Mouse (Mus musculus) cerebellum, adult 8-10 months (tissue): ENCODE results near the gene Epha1.

Experiments used
- DNase-seq: peaks from one replicate; pipeline ENCODE4 v3.0.0; 2022

Gene Epha1

GRCm38 (mm10) chr6:42373669-42374430 lies 782 bp upstream of the Epha1 start:
- no peak for DNase-seq

DNA sequence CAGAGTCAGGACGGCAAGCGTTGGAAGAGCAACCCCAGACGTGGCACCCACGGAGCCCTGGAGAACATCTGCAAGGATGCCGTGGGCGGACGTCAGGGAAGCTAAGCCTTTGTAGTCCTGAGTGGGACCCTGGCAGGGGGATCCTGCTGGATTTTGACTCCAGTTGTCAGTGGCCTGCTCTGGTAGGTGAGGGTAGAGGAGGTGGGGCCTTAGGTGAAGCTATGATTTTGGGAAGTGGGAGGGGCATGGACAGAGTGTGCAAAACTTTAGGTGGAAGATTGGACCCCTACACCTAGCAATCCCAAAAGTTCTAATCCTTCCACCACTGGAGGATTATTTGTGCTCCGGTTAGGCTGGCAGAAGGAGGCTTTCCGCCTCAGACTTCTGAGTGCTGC lies 650 bp downstream of the Epha1 start:
- no peak for DNase-seq

DNA sequence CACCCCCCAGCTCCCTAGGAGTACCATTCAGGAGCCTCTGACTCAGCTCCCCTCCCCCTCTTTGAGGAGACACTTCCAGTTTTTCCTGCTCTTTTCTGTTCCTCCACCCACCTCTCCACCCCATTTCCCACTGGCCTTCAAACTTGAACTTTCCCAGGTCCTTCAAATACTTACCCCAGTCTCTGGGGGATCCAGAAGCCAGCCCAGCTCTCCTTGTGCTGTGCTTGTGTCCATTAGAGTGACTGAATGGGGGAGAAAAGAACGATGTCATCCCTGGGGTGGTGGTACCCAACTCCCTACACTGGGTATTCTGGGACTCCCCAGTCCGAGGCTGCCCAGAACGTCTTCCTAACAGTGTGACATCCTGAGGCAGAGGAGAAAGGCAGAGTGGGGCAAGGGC lies 1.1 kb downstream of the Epha1 start:
- DNase-seq, result no peak

DNA sequence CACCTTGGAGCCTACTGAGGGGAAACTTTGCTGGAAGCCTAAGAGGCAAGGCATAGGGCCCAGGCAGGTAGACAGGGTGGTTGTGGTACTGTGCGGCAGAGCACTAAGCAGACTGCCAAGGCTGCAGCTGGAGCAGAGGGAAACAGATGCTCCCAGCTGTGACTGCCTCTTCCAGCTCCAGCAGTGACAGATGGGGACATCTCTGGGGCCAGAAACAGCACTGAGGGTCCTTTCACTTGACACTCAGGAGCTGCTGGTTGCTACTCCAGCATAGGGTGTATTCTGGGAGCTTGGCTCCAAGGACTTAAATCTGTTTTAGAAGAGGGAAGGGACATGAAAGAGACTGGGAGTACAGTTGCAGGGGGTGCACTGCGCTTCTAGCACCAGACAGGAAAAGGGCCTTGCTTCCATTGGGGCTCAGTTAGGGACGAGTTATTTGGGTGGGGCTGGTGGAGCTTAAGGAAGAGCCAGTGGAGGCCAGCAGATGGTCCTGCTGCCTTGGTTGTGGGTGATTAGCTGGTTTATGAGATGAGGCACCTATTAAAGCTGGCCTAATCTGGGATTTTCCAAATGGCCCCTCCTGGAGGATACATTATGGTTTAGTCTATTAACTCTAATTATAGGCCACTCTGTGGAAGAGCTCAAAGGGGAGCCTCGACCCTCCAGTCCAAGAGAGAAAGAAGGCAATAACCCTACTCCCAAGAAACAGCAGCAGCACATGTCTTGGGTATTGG lies 2.3 kb downstream of the Epha1 start:
- no peak for DNase-seq

GRCm38 (mm10) chr6:42369870-42370269 lies 3.2 kb downstream of the Epha1 start:
- DNase-seq, result no peak

DNA sequence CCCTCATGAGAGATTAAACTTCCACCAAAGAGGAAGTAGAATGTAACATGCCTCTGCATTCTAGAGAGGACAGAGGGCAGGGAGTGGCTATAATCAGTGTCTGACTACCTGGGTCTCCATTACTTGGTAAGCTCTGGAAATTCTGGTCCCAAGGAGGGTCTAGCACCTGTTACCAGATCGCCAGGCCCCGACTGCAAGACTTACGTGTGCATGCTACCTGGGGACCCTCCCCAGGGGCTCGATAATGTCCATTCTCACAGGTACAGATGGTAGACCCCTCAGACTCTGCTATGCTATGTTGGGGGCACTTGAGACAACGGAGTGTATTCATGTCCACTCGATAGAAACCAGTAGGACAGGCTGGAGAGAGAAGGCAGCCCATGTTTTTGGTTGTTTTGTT lies 7.9 kb downstream of the Epha1 start:
- DNase-seq, result no peak

- no peak for DNase-seq
Observed at GRCm38 (mm10) chr6:42364607-42365006, 8.5 kb downstream of the Epha1 start.

- DNase-seq, result no peak
Observed at GRCm38 (mm10) chr6:42364066-42364465, 9.0 kb downstream of the Epha1 start.

GRCm38 (mm10) chr6:42362974-42363373 lies 10.1 kb downstream of the Epha1 start:
- DNase-seq, result no peak

DNA sequence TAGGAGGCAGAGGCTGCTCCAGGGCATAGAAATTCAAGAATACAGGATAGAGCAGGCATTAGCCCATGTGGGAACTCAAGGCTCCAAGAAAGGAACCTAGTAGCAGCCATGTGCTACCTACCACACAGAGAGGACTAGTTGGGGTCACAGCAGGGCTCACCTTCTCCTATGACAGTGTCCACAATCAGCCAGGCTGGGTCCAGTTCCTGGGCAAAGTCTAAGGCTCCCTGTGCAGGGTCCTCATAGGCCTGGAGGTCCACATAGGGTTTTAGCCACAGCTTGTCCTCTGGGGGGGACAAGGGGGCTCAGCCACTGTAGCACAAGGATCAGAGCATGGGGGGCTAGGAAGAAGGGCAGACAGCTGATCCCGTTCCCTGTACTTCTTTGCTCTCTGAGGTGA lies 10.6 kb downstream of the Epha1 start:
- no peak for DNase-seq

DNA sequence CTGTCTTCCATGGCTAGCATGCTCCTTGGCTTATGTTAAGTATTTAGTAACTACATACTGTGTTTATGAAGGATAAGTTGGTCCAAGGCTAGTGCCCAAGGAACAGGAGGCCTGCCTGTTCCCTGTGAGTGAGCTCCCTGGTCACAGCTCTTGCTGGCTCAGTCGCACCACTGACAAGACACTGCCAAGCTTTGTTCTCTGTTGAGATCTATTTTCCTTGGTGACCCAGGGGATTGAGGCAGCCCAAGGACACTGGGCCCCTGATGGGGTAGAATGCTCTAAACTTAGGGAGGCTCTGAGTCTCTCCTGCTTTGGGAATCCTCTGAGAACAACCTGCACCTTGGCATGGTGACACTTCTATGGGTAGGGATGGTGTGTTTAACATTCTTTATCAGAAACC lies 11.0 kb downstream of the Epha1 start:
- DNase-seq, result no peak

DNA sequence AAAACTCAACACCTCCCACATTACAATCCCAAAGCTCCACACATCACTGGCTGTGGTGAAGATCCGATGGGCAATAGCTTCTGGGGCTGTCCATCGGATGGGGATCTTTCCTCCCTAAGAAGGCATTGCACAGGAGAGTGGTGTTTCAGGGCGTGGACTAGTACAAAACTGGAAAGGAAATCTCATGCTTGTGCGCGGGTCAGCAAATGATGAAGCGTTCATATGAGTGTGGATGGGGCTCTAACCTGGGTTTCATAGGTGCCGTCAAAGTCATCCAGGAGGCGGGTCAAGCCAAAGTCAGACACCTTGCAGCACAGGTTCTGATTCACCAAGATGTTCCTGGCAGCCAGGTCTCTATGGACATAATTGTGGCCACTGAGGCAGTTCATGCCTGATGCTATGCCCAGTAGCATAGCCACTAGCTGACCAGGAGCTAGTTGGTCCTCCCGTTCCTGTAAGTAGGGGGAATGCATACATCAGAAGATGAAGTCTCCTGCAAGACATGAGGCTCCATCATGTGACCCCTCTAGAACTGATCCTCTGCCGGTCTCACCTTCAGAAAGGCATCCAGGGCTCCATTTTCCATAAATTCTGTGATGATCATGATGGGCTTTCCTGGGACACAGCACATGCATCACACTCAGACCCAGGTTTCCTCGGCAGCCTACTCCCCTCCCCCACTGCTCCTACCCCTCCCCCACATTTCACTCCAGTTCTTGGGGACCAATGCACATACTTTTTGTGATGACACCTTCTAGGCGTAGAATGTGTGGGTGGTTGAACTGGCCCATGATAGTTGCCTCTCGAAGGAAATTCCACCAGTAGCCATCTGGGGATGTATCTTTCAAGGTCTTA lies 11.8 kb downstream of the Epha1 start:
- DNase-seq, result no peak

DNA sequence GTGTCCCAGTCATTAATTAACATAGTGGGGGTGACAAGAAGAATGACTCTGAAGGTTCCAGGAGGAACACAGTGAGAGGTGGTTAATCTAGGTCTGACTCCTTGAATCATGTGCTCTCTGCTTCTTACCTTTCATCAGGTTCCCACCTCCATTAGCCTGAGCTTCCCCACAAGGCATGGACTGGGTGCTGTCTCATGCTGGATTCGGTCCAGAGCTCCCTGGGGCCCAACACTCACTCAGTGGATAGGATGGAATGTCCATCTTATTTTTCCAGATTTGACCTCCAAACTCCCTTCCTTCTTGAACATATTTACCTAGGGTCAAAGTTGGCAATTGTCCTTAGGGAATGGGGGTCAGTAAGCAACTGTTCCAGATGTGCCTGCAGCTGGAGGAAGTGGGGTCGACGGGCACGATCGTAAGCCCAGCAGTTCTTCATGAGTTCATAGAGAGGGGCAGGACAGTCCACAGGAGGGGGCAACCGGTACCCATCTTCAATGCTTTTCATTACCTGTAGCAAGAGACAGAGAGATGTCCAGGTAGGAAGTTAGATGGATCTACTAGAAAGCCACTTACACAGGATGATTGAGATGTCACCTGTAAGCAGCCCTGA lies 12.7 kb downstream of the Epha1 start:
- no peak for DNase-seq

- no peak for DNase-seq
Observed at GRCm38 (mm10) chr6:42359364-42360147, 13.5 kb downstream of the Epha1 start.

- DNase-seq, result no peak
Observed at GRCm38 (mm10) chr6:42358901-42359300, 14.2 kb downstream of the Epha1 start.

DNA sequence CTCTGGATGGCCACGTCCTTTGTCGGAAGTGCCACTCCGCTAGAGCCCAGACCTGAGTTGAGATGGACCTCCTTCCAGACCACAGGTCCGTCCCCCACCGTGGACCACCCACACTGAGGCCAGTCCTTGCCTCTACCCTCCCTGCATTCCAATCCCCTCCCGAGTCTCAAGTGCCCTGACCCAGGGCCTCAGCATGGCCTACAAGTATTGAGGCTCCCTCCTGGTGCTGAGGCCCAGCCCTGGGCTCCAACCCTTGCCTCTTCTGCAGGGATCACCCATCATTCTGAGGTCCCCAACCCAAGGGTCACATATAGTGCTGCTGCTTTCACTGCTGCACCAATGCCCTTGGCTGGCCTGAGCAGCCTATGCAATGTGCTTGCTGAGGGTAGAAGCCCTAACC lies 15.2 kb downstream of the Epha1 start:
- no peak for DNase-seq

GRCm38 (mm10) chr6:42356913-42357312 lies 16.2 kb downstream of the Epha1 start:
- DNase-seq, result no peak

- DNase-seq, result no peak
Observed at GRCm38 (mm10) chr6:42355794-42356600, 17.1 kb downstream of the Epha1 start.

DNA sequence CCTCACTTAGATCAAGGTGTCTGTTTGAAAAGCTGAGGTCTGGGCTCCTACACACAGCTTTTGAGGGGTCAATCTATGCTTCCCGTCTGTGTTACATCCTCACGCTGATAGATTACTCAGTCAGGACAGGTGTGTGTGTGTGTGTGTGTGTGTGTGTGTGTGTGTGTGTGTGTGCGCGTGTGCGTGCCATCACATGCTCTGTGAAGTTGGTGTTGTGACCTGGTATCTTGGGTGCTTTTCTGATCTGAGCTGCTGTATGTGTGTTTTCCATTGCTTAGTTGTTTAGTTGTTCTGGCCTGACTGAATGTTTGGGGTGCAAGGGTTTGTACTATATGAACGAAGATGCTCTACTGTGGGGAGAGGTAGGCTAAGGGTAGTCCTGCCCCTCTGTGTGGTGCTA lies 17.7 kb downstream of the Epha1 start:
- DNase-seq, result no peak

DNA sequence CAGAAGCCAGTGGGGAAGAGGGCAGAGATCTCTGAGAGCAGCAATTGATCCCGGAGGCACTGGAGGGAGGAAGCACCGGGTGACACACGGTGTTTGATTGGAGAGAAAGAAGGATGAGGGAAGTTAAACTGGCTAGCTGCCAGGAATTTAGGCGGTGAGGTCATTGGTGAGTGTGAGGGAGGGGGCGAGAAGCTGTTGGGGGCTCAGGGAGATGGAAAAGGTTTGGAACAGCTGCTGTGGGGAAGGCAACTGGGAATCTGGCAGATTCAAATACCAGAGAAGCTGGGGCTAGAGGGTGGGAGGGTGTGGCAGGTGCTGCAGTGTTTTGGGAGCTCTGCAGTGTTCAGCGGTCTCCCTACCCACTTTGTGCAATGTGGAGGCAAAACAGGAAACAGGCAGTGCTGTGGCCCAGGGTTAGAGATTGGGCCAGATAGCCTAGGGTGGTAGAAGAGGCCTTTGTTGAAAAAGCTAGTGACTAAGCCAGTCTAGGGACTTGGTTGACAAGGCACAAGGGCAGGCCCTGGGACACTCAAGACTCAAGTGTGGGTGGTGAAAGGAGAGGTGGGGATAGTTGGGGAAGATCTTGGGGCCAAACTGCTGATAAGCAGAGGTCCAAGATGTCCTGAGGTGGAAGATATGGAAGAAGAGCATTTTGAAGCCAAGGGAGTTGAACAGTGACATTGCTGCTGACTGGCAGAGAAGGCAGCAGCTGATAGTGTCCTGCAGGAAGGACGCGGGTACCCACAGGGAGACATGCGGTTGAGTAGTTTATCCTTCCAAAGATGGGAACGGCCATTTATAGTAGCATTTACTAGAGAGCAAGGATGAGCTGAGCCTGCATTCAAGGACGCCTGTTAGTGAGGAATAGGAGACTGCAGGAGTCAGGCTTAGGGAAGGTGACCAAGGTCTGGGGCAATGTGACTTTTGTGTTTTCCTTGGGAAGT lies 18.7 kb downstream of the Epha1 start:
- no peak for DNase-seq
